Mouse (Mus musculus) hindbrain, embryonic 14.5 days (tissue): ENCODE data around the gene Tiam1. TPM values are rescaled to one million over a fixed set of nuclear protein-coding genes. Genes with fewer than 3 reads are reported as not detected.

ENCODE experiments used
- ATAC-seq: fragments of 200-750 bp; cut with Nextera tagmentation; 2 replicates; pipeline ENCODE4 v1.8.0; 2017; ENCODE audit warnings: moderate number of reproducible peaks, mild to moderate bottlenecking, moderate TSS enrichment, moderate library complexity; ENCODE audit not compliant: low FRiP score
- DNase-seq: peaks from one replicate; pipeline ENCODE4 v3.0.0-alpha.2; 2015; ENCODE audit warnings: low spot score
- H3K27ac ChIP-seq: fragments of 300-500 bp; sonication (generic); 2 replicates; pipeline ENCODE4 v1.5.1; 2014; ENCODE audit warnings: mild to moderate bottlenecking, moderate library complexity
- H3K27me3 ChIP-seq: fragments of 300-500 bp; sonication (generic); 2 replicates; pipeline ENCODE4 v1.6.1; 2014; ENCODE audit warnings: mild to moderate bottlenecking, low read length, mixed read lengths; ENCODE audit not compliant: control insufficient read depth, insufficient read depth
- H3K36me3 ChIP-seq: fragments of 300-500 bp; sonication (generic); replicated peaks from 2 replicates; pipeline ENCODE4 v1.6.1; 2014; ENCODE audit not compliant: control insufficient read depth, insufficient read depth
- H3K4me1 ChIP-seq: fragments of 300-500 bp; sonication (generic); replicated peaks from 2 replicates; pipeline ENCODE4 v1.6.1; 2014; ENCODE audit warnings: antibody characterized with exemption, low read length, mixed read lengths; ENCODE audit not compliant: control insufficient read depth, insufficient read depth
- H3K4me2 ChIP-seq: fragments of 300-500 bp; sonication (generic); replicated peaks from 2 replicates; pipeline ENCODE4 v1.6.1; 2014; ENCODE audit warnings: mild to moderate bottlenecking, moderate library complexity
- H3K4me3 ChIP-seq: fragments of 300-500 bp; sonication (generic); replicated peaks from 2 replicates; pipeline ENCODE4 v1.5.1; 2014; ENCODE audit warnings: mild to moderate bottlenecking, low read length
- H3K9ac ChIP-seq: fragments of 300-500 bp; sonication (generic); 2 replicates; pipeline ENCODE4 v1.6.1; 2014
- H3K9me3 ChIP-seq: fragments of 300-500 bp; sonication (generic); 2 replicates; pipeline ENCODE4 v1.6.1; 2016; ENCODE audit warnings: low read length; ENCODE audit not compliant: control insufficient read depth
- WGBS: fragments of 180-500 bp; shearing (Covaris S2); extraction: QIAGEN DNeasy Blood & Tissue Kit; methylation state at CpG from one replicate; pipeline ENCODE4 v1.1.7; 2014; 5-methylcytosine and 5-hydroxymethylcytosine counted together
- polyA plus RNA-seq: library from polyadenylated mRNA; unstranded; fragments of >200 nt; fragmentation: Nextera tagmentation; extraction: Ambion mirVana; gene quantifications from 2 replicates; pipeline ENCODE4 v1.2.1, GENCODE M21; 2014

Gene Tiam1
- polyA plus RNA-seq, 1 experiment from 2014 or later: 27.2 TPM

GRCm38 (mm10) chr16:89840361-89840760 lies 303.2 kb downstream of the Tiam1 start:
- 95% methylated on average over 6 of the region's 6 CpGs for WGBS

GRCm38 (mm10) chr16:89839829-89840228 lies 303.7 kb downstream of the Tiam1 start:
- Histone ChIP-seq H3K27me3 (no peaks in the 10 kb centered on the region), H3K27ac (no peak overlapping the region), H3K9me3 (no peaks in the 10 kb centered on the region), H3K9ac (no peak overlapping the region), H3K4me3 (no peak overlapping the region), H3K4me2 (no peak overlapping the region), H3K4me1 (no peaks in the 10 kb centered on the region; the same call in 1 of the 2 replicates), H3K36me3 (no peaks in the 10 kb centered on the region; the same call in 1 of the 2 replicates)
- DNase-seq: no peak
- WGBS: 95% methylated on average over 5 of the region's 5 CpGs
- ATAC-seq: no peak

More at GRCm38 (mm10) chr16:89840361-89840760, 303.2 kb downstream of the Tiam1 start:
- no peak overlapping the region for H3K9ac ChIP-seq
- ATAC-seq (no peak), DNase-seq (no peak)
- H3K36me3 ChIP-seq: no peaks in the 10 kb centered on the region; the same call in 1 of the 2 replicates
- no peak overlapping the region for H3K27ac ChIP-seq
- H3K9me3 ChIP-seq: no peaks in the 10 kb centered on the region
- no peak overlapping the region for H3K4me3 ChIP-seq
- no peaks in the 10 kb centered on the region for H3K27me3 ChIP-seq
- no peak overlapping the region for H3K4me2 ChIP-seq
- H3K4me1 ChIP-seq: no peaks in the 10 kb centered on the region; the same call in 1 of the 2 replicates

DNA sequence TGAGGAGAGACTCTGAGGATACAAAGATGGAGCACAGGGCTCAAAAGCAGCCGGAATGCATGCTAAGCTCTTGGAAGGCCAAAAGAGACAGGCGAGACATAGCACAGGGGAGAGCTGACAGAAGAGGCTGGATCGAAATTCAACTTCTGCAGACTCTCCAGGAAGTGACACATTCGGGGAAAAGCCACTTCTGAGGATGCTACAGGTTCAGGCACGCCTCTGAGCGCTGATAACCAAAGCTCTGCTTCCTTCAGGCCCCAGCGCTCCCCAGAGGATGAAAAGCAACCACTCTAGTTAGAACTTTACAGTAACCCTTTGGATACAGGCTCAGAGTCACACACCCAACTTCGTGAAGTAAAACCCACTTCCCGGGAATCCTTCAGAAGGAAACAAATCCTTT lies 306.5 kb downstream of the Tiam1 start:
- H3K27me3 ChIP-seq: no peaks in the 10 kb centered on the region
- H3K27ac ChIP-seq: no peak overlapping the region
- 87% methylated on average over 9 of the region's 9 CpGs for WGBS
- DNase-seq (no peak), ATAC-seq (no peak)
- H3K4me3 ChIP-seq: no peak overlapping the region
- no peak overlapping the region for H3K4me2 ChIP-seq
- H3K9me3 ChIP-seq: no peaks in the 10 kb centered on the region
- no peaks in the 10 kb centered on the region; the same call in 1 of the 2 replicates for H3K4me1 ChIP-seq
- no peak overlapping the region for H3K9ac ChIP-seq
- H3K36me3 ChIP-seq: peaks cover 10% of the 10 kb centered on the region

- Histone ChIP-seq H3K27me3 (no peaks in the 10 kb centered on the region), H3K9me3 (no peaks in the 10 kb centered on the region), H3K9ac (no peak overlapping the region), H3K4me3 (no peak overlapping the region), H3K36me3 (peaks cover 12% of the 10 kb centered on the region), H3K4me1 (no peaks in the 10 kb centered on the region; the same call in 1 of the 2 replicates), H3K27ac (no peak overlapping the region), H3K4me2 (no peak overlapping the region)
- DNase-seq (no peak), ATAC-seq (no peak)
- 83% methylated on average over 7 of the region's 7 CpGs for WGBS
These were observed 308.0 kb downstream of the Tiam1 start for GRCm38 (mm10) chr16:89835551-89835950.

GRCm38 (mm10) chr16:89833011-89833410 lies 310.6 kb downstream of the Tiam1 start:
- no peak for ATAC-seq
- H3K9me3 ChIP-seq: no peaks in the 10 kb centered on the region
- 89% methylated on average over 11 of the region's 11 CpGs for WGBS

GRCm38 (mm10) chr16:89831172-89831571 lies 312.4 kb downstream of the Tiam1 start:
- 39% methylated on average over 10 of the region's 10 CpGs for WGBS
- Histone ChIP-seq H3K4me2 (no peak overlapping the region), H3K9ac (0 out of 2 replicates have a peak overlapping the region, but pooled peaks have one; percentile 11), H3K9me3 (no peaks in the 10 kb centered on the region), H3K4me3 (no peak overlapping the region), H3K27ac (no peak overlapping the region), H3K36me3 (peaks cover 12% of the 10 kb centered on the region; the same call in 1 of the 2 replicates), H3K27me3 (no peaks in the 10 kb centered on the region), H3K4me1 (no peaks in the 10 kb centered on the region; the same call in none of the 2 replicates)
- 0 out of 2 replicates have a peak, but pooled peaks have one; percentile 12 for ATAC-seq
- DNase-seq: peak; percentile 74

More at GRCm38 (mm10) chr16:89833011-89833410, 310.6 kb downstream of the Tiam1 start:
- no peak overlapping the region for H3K9ac ChIP-seq
- H3K4me1 ChIP-seq: no peaks in the 10 kb centered on the region; the same call in 1 of the 2 replicates
- peaks cover 12% of the 10 kb centered on the region for H3K36me3 ChIP-seq
- H3K4me3 ChIP-seq: no peak overlapping the region
- DNase-seq: no peak
- no peak overlapping the region for H3K4me2 ChIP-seq
- H3K27ac ChIP-seq: no peak overlapping the region
- H3K27me3 ChIP-seq: no peaks in the 10 kb centered on the region

GRCm38 (mm10) chr16:89830221-89830648 lies 313.3 kb downstream of the Tiam1 start:
- WGBS: 83% methylated on average over 15 of the region's 15 CpGs
- Histone ChIP-seq H3K27me3 (no peaks in the 10 kb centered on the region), H3K36me3 (peaks cover 12% of the 10 kb centered on the region; the same call in 1 of the 2 replicates), H3K4me1 (no peaks in the 10 kb centered on the region; the same call in 1 of the 2 replicates), H3K9me3 (no peaks in the 10 kb centered on the region), H3K4me2 (no peak overlapping the region), H3K4me3 (no peak overlapping the region), H3K27ac (no peak overlapping the region), H3K9ac (no peak overlapping the region)
- DNase-seq (no peak), ATAC-seq (no peak)

GRCm38 (mm10) chr16:89827496-89828125 lies 316.0 kb downstream of the Tiam1 start:
- no peak overlapping the region for H3K4me2 ChIP-seq
- WGBS: 72% methylated on average over 17 of the region's 17 CpGs
- no peaks in the 10 kb centered on the region for H3K9me3 ChIP-seq
- H3K4me1 ChIP-seq: no peaks in the 10 kb centered on the region; the same call in 1 of the 2 replicates
- no peak overlapping the region for H3K4me3 ChIP-seq
- H3K27ac ChIP-seq: no peak overlapping the region; the same call in 1 of the 2 replicates
- ATAC-seq (no peak), DNase-seq (no peak)
- H3K9ac ChIP-seq: no peak overlapping the region; the same call in 1 of the 2 replicates
- H3K36me3 ChIP-seq: peaks cover 7% of the 10 kb centered on the region; the same call in 1 of the 2 replicates
- H3K27me3 ChIP-seq: no peaks in the 10 kb centered on the region

- WGBS: 70% methylated on average over 12 of the region's 12 CpGs
- no peak overlapping the region for H3K4me3 ChIP-seq
- no peak overlapping the region for H3K4me2 ChIP-seq
- H3K4me1 ChIP-seq: no peaks in the 10 kb centered on the region; the same call in 1 of the 2 replicates
- H3K9me3 ChIP-seq: no peaks in the 10 kb centered on the region
- H3K36me3 ChIP-seq: peaks cover 5% of the 10 kb centered on the region; the same call in 1 of the 2 replicates
- DNase-seq: no peak
- H3K27me3 ChIP-seq: no peaks in the 10 kb centered on the region
- no peak overlapping the region for H3K27ac ChIP-seq
- no peak for ATAC-seq
- H3K9ac ChIP-seq: no peak overlapping the region
These were observed 317.7 kb downstream of the Tiam1 start for GRCm38 (mm10) chr16:89825875-89826274.
